Mouse (Mus musculus) heart, postnatal 14 days (tissue): ENCODE measurements at regions not wholly inside any gene's neighbourhood (a gene's known extent, or its start where the extent isn't known, plus 50 kb on each side); places are given as distances from the start of the nearest gene placed in this dataset.

ENCODE experiments used
- DNase-seq, 2 experiments: peaks; one replicate each; pipeline ENCODE4 v3.0.0; 2021 to 2022
- intact Hi-C: fragments of 180-260 bp; cut with DNase I; formaldehyde crosslinking; loops from one replicate; pipeline ENCODE4 v1.15.1; 2025

- intact Hi-C loops, result no loop called here
- DNase-seq, result no peak
Observed at GRCm38 (mm10) chr16:93533205-93533604, 70.7 kb downstream of the Setd4 start.

- intact Hi-C loops, result no loop called here
- no peak for DNase-seq
Observed at GRCm38 (mm10) chr16:93531937-93532336, 71.9 kb downstream of the Setd4 start.

GRCm38 (mm10) chr16:93522485-93522884 lies 81.4 kb downstream of the Setd4 start:
- no peak for DNase-seq
- intact Hi-C loops, result no loop called here

GRCm38 (mm10) chr16:93520481-93520880 lies 83.4 kb downstream of the Setd4 start:
- no peak for DNase-seq
- intact Hi-C loops, result no loop called here

GRCm38 (mm10) chr16:93518620-93519019 lies 85.2 kb downstream of the Setd4 start:
- no peak for DNase-seq
- intact Hi-C loops, result no loop called here

GRCm38 (mm10) chr16:93516793-93517192 lies 87.1 kb downstream of the Setd4 start:
- intact Hi-C loops, result no loop called here
- no peak for DNase-seq

- no peak for DNase-seq
- intact Hi-C loops, result no loop called here
Observed at GRCm38 (mm10) chr16:93515456-93515941, 88.4 kb downstream of the Setd4 start.

GRCm38 (mm10) chr16:93513616-93514041 lies 90.2 kb downstream of the Setd4 start:
- intact Hi-C loops, result no loop called here
- DNase-seq, result no peak

GRCm38 (mm10) chr16:93511988-93512387 lies 91.9 kb downstream of the Setd4 start:
- no peak for DNase-seq
- intact Hi-C loops, result no loop called here

- intact Hi-C loops, result no loop called here
Observed at GRCm38 (mm10) chr16:93511517-93511916, 92.3 kb downstream of the Setd4 start.

GRCm38 (mm10) chr16:93498800-93499199 lies 105.1 kb downstream of the Setd4 start:
- intact Hi-C loops, result no loop called here
- no peak for DNase-seq

More at GRCm38 (mm10) chr16:93511517-93511916, 92.3 kb downstream of the Setd4 start:
- DNase-seq, result no peak

- no peak for DNase-seq
- intact Hi-C loops, result no loop called here
Observed at GRCm38 (mm10) chr16:93493337-93494002, 110.4 kb downstream of the Setd4 start.

GRCm38 (mm10) chr16:93486646-93487550 lies 117.0 kb downstream of the Setd4 start:
- intact Hi-C loops, result no loop called here
- DNase-seq, result no peak

- DNase-seq, result no peak
- intact Hi-C loops, result no loop called here
Observed at GRCm38 (mm10) chr16:93469957-93470356, 133.9 kb downstream of the Setd4 start.

GRCm38 (mm10) chr16:93465741-93466140 lies 138.1 kb downstream of the Setd4 start:
- DNase-seq, result no peak
- intact Hi-C loops, result no loop called here

GRCm38 (mm10) chr16:93464898-93465297 lies 139.0 kb downstream of the Setd4 start:
- no peak for DNase-seq
- intact Hi-C loops, result no loop called here

GRCm38 (mm10) chr16:93463405-93463804 lies 140.5 kb downstream of the Setd4 start:
- DNase-seq, result no peak
- intact Hi-C loops, result no loop called here

- intact Hi-C loops, result no loop called here
Observed at GRCm38 (mm10) chr16:93462286-93462610, 141.6 kb downstream of the Setd4 start.

GRCm38 (mm10) chr16:93461406-93462285 lies 142.2 kb downstream of the Setd4 start:
- peak in 1 of 2 experiments; percentile 5 for DNase-seq
- intact Hi-C loops, result no loop called here

More at GRCm38 (mm10) chr16:93462286-93462610, 141.6 kb downstream of the Setd4 start:
- no peak for DNase-seq

- intact Hi-C loops, result loop anchor here (10.0 kb wide), 1 partner anchor 325 kb away; no protein-coding TSS in a partner anchor
- no peak for DNase-seq
Observed at GRCm38 (mm10) chr16:93459497-93460240, 144.2 kb downstream of the Setd4 start.
